Mouse (Mus musculus) bone marrow, adult 2 months (tissue): ENCODE results near the gene Srsf1.

ENCODE experiments used
- CTCF ChIP-seq: fragments of 200-500 bp; IDR thresholded peaks from 2 replicates; pipeline ENCODE4 v1.5.1; 2011; ENCODE audit warnings: low read length, control low read depth; ENCODE audit not compliant: control insufficient read depth, insufficient read depth
- POLR2A ChIP-seq: fragments of 200-500 bp; IDR thresholded peaks from 2 replicates; pipeline ENCODE4 v1.6.1; 2011; ENCODE audit warnings: low read depth, mild to moderate bottlenecking, control low read depth, low read length, borderline replicate concordance; ENCODE audit not compliant: control insufficient read depth

DNA sequence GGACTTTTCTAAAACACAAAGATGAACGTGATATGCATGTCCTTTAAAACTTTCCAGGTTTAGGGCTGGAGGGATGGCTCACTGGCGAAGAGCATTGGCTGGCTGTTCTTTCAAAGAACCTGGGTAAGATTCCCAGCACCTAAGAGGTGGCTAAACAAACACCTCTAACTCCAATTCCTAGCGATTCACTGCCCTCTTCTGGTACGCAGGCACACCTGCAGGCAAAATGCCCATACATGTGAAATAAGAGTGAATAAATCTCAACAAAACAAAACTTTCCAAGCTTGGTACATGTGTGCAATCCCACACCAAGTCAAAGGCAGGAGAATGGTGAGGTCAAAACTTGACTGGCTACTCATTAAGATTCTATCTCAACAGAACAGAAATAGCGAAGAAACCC, 47.4 kb upstream of the Srsf1 start:
- TF ChIP-seq CTCF: no peak
- no peak for TF ChIP-seq POLR2A
